In the genomic region with DNA sequence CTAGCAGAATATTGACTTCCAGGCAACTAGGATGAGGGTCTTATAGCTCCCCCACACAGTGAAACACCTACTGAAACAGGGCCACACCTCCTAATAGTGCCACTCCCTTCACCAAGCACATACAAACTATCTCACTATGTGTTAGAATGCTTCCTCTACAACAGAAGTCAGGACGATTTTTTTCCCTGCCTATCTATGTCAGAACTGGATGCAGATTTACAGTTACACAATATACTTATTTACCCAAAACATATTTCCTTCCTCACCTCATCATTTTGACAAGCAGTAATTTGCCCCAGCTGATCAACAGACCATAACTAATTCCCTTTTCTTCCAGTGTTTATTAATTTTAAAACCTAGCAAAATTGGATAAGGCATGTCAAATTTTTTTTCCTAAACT, we compare ENCODE assay signal across 27 mouse cellular contexts. TPM values are rescaled to one million over a fixed set of nuclear protein-coding genes. Genes with fewer than 3 reads are reported as not detected.
DNase-seq lines count a peak whose midpoint lies in the region; ATAC-seq and TF ChIP-seq lines count a peak whose summit lies in the region.
"Had no signal": no experiment of that assay in that cellular context is flagged by ENCODE, and none has a peak within 500 bp of the region (broad histone marks: within the 10 kb centered on the region; RNA-seq: fewer than 3 reads in every experiment).

No protein-coding gene starts in this region.

- H3K4me3 ChIP-seq in lung, embryonic 14.5 days (ENCODE audit: low read depth, low read length) = no peak overlapping the region
- H3K4me3 ChIP-seq in lung, postnatal 0 days (ENCODE audit: low read depth, low read length) = no peak overlapping the region
- H3K4me3 ChIP-seq: embryonic facial prominence, embryonic 13.5 days; embryonic facial prominence, embryonic 15.5 days; erythroblast, embryonic 14.5 days; forebrain, embryonic 10.5 days; forebrain, embryonic 12.5 days had no signal

- TF ChIP-seq EP300 in lung, postnatal 0 days (IDR thresholded peaks at IDR 0.05) = no peak

- H3K27me3 ChIP-seq in lung, embryonic 14.5 days (ENCODE audit: insufficient read depth, low read length) = no peaks in the 10 kb centered on the region
- H3K27me3 ChIP-seq in lung, postnatal 0 days (replicated peaks; ENCODE audit: insufficient read depth, low read length) = no peaks in the 10 kb centered on the region
- H3K27me3 ChIP-seq: CH12.LX; embryonic facial prominence, embryonic 13.5 days; embryonic facial prominence, embryonic 15.5 days; forebrain, embryonic 12.5 days had no signal

- peak; percentile 51 for DNase-seq in lung, embryonic 14.5 days
- DNase-seq in lung, postnatal 36 days = no peak
- DNase-seq in lung, postnatal 0 days (ENCODE audit: low spot score) = peak; percentile 51
- no peak for DNase-seq in lung, postnatal 25 days (ENCODE audit: low spot score)
- peak; percentile 56 for DNase-seq in Muller cell, postnatal 12 days (ENCODE audit: inconsistent ontology term)
- DNase-seq in thymus, postnatal 4 days = no peak
- DNase-seq: adrenal gland, adult 2 months; adrenal gland, postnatal 10 days; adrenal gland, postnatal 25 days; B cell, adult 2 months; cerebellum, adult 11 months; cerebellum, adult 18-20 months; cerebellum, adult 8-10 months; cerebellum, adult 9-11 months; cerebellum, postnatal 14 days; cerebellum, postnatal 36 days; embryo, embryonic 11 days had no signal

- no peaks in the 10 kb centered on the region for H3K4me1 ChIP-seq in lung, embryonic 14.5 days (ENCODE audit: insufficient read depth)
- no peaks in the 10 kb centered on the region for H3K4me1 ChIP-seq in lung, postnatal 0 days (ENCODE audit: insufficient read depth, low read depth, low read length)
- H3K4me1 ChIP-seq: embryonic facial prominence, embryonic 13.5 days; embryonic facial prominence, embryonic 15.5 days; forebrain, embryonic 10.5 days; forebrain, embryonic 12.5 days had no signal

- no peak for TF ChIP-seq CTCF in lung, embryonic 14.5 days (IDR thresholded peaks at IDR 0.05; ENCODE audit: low read depth)
- no peak for TF ChIP-seq CTCF in lung, postnatal 0 days (IDR thresholded peaks at IDR 0.05)

- no peaks in the 10 kb centered on the region for H3K9me3 ChIP-seq in lung, embryonic 14.5 days (ENCODE audit: low read depth, low read length)
- H3K9me3 ChIP-seq in lung, postnatal 0 days (ENCODE audit: low read length) = no peaks in the 10 kb centered on the region
- H3K9me3 ChIP-seq: embryonic facial prominence, embryonic 13.5 days; embryonic facial prominence, embryonic 15.5 days; forebrain, embryonic 10.5 days; forebrain, embryonic 12.5 days; G1E had no signal

- no peak overlapping the region for H3K4me2 ChIP-seq in lung, embryonic 14.5 days
- no peak overlapping the region for H3K4me2 ChIP-seq in lung, postnatal 0 days (replicated peaks; ENCODE audit: low read depth, low read length)
- H3K4me2 ChIP-seq: embryonic facial prominence, embryonic 13.5 days; embryonic facial prominence, embryonic 15.5 days; forebrain, embryonic 12.5 days had no signal

- H3K27ac ChIP-seq in lung, embryonic 14.5 days (ENCODE audit: low read depth) = no peak overlapping the region
- no peak overlapping the region for H3K27ac ChIP-seq in lung, postnatal 0 days (ENCODE audit: low read length)
- H3K27ac ChIP-seq: embryonic facial prominence, embryonic 13.5 days; embryonic facial prominence, embryonic 15.5 days; forebrain, embryonic 10.5 days; forebrain, embryonic 12.5 days had no signal

- 49% methylated on average over 1 of the region's 1 CpGs for WGBS in lung, embryonic 14.5 days
- 36% methylated on average over 1 of the region's 1 CpGs for WGBS in lung, postnatal 0 days

- no peak for ATAC-seq in lung, embryonic 14.5 days (ENCODE audit: insufficient read depth)
- ATAC-seq in lung, postnatal 0 days = no peak
- ATAC-seq: CD4-positive, CD25-positive, alpha-beta regulatory T cell, adult 4 months; forebrain, embryonic 14.5 days; forebrain, embryonic 16.5 days had no signal

- H3K9ac ChIP-seq in lung, embryonic 14.5 days = no peak overlapping the region
- H3K9ac ChIP-seq in lung, postnatal 0 days (replicated peaks; ENCODE audit: low read depth) = no peak overlapping the region
- H3K9ac ChIP-seq: embryonic facial prominence, embryonic 13.5 days; embryonic facial prominence, embryonic 15.5 days; forebrain, embryonic 12.5 days had no signal

- no peaks in the 10 kb centered on the region for H3K36me3 ChIP-seq in lung, embryonic 14.5 days (ENCODE audit: insufficient read depth)
- H3K36me3 ChIP-seq in lung, postnatal 0 days (ENCODE audit: insufficient read depth, low read length) = no peaks in the 10 kb centered on the region
- H3K36me3 ChIP-seq: embryonic facial prominence, embryonic 13.5 days; embryonic facial prominence, embryonic 15.5 days; forebrain, embryonic 10.5 days; forebrain, embryonic 12.5 days; G1E had no signal

RNA-seq across cellular contexts. Expression of a gene that starts 35.9 kb away (rescaled TPM):
- 52.4 and 53.1 TPM in 2 replicates for polyA plus RNA-seq in lung, embryonic 14.5 days (2014; fragmentation: Nextera tagmentation; extraction: Ambion mirVana)
- 23.6 and 25.7 TPM in 2 replicates for polyA plus RNA-seq in lung, postnatal 0 days (2015; fragmentation: Nextera tagmentation; extraction: Ambion mirVana)
- polyA plus RNA-seq: CD4-positive, CD25-positive, alpha-beta regulatory T cell, adult 4 months; erythroblast, embryonic 14.5 days; G1E had no signal

RNA-seq across cellular contexts. Expression of a gene that starts 38.8 kb away (rescaled TPM):
- polyA plus RNA-seq in lung, embryonic 14.5 days (2014; fragmentation: Nextera tagmentation; extraction: Ambion mirVana) = 0.42 and 0.68 TPM in 2 replicates
- polyA plus RNA-seq in lung, postnatal 0 days (2015; fragmentation: Nextera tagmentation; extraction: Ambion mirVana) = 0.33 and 0.68 TPM in 2 replicates
- polyA plus RNA-seq: adrenal gland, adult 2 months; CD4-positive, CD25-positive, alpha-beta regulatory T cell, adult 4 months; erythroblast, embryonic 14.5 days; G1E had no signal

Comparison
In these comparisons a context has a peak if more than half of its experiments do, and no peak if none do; other contexts are left out.
1. DNase-seq: peak in lung, embryonic 14.5 days (single experiment), lung, postnatal 0 days (single experiment) and Muller cell, postnatal 12 days (single experiment); none in lung, postnatal 36 days (single experiment), lung, postnatal 25 days (single experiment) and thymus, postnatal 4 days (single experiment).